Mouse (Mus musculus): ENCODE results near the gene Coro2a. TPM values are rescaled to one million over a fixed set of nuclear protein-coding genes. Genes with fewer than 3 reads are reported as not detected.
"Not testable (repeated sequence)": the region's sequence is repeated elsewhere in the genome, so short reads cannot be mapped to it uniquely, and the experiment has no call there.

The Coro2a gene
- polyA plus RNA-seq, 1 experiment, result 15.2 TPM

- no peak for DNase-seq (ENCODE audit: extremely low spot score in 1 of 2, low spot score in 1 of 2)
Measured at GRCm38 (mm10) chr4:46614641-46615040, 12.6 kb upstream of the Coro2a start.

GRCm38 (mm10) chr4:46613618-46614017 is 11.6 kb upstream of the Coro2a start:
- DNase-seq (ENCODE audit: extremely low spot score in 1 of 2, low spot score in 1 of 2), result no peak

DNA sequence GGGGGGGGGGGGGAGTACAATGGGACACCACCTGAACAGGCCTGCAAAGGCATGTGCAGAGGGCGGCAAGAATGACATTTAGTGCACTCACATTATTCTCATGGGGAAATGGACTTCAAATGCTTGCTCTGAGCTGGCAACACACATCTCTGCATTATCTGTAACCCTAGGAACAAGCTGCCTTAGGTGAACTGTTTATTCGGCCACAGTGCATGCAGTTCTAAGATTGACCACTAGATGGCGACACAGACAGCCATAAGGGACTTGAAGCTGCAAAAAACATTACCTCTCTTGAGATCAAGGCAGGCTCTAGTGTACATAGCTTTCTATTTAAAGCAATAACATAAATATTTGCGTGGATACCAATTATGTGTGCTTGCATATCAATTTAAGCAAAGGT is 9.2 kb upstream of the Coro2a start:
- DNase-seq (ENCODE audit: extremely low spot score in 1 of 2, low spot score in 1 of 2), result peak; percentile 80 to 96

DNA sequence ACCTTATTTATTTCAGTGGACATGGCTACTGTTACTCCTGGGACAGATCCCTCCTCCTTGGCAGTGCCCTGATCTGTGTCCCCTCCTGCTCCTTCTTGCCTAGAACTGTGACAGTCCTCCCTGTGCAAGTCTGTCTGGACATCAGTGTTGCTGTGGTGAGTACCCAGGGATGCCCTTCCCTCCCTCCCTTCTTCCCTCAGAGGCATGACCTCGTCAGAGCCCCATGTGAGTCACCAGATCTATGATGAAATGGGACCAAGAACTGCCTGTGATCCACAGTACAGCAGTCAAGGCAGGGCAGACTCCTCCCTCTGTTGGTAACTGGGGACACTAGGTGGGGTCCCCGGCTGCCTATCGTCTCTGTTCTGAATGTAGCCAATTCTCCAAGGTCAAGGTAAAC is 5.6 kb upstream of the Coro2a start:
- DNase-seq (ENCODE audit: extremely low spot score in 1 of 2, low spot score in 1 of 2), result no peak

GRCm38 (mm10) chr4:46605451-46605850 is 3.4 kb upstream of the Coro2a start:
- no peak for DNase-seq (ENCODE audit: extremely low spot score in 1 of 2, low spot score in 1 of 2)

DNA sequence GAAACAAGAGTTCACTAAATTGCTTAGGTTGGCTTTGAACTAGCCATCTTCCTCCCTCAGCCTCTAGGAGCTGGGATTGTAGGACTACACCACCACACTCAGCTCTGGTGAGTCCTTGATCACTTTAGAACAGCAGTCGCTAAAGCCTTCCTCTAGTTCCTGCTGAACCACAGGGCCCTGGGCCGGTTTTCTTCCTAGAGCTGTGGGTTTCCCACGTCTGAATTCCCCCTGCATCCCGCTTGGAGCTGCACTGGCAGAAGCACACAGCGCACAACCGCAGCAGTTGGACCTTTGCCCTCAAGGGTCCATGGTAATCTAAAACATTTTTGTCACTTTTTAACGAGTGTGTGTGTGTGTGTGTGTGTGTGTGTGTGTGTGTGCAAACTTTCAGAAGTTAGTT is 702 bp upstream of the Coro2a start:
- DNase-seq (ENCODE audit: extremely low spot score in 1 of 2, low spot score in 1 of 2), result no peak

DNA sequence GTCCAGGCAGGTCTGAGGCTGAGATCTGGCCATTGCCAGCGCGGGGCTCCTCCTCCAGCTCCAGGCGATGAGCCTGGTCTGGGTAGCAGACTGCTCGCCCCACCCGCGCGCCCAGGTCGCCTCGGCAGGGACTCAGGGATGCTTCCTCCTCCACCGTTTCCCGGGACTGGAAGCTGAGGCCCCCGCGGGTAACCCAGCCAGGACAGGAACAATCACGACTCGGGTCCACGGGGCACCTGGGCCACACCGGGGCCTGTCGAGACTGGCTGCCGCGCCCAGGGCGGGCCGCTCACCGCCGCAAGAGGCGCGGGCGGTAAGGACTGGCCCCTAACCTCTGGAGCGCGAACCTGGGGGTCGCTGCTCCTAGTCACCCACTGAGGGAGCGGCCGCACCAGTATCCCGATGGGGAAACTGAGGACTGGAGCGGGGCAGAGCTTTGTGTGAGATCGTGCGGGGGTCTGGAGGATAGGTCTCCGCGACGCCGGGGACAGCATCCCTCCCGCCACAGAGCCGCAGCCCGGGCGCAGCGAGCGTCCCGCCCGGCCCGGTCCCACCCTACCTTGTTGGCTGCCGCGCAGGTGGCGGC is 651 bp downstream of the Coro2a start:
- DNase-seq (ENCODE audit: extremely low spot score in 1 of 2, low spot score in 1 of 2), result peak in 1 of 2 experiments; percentile 36

DNA sequence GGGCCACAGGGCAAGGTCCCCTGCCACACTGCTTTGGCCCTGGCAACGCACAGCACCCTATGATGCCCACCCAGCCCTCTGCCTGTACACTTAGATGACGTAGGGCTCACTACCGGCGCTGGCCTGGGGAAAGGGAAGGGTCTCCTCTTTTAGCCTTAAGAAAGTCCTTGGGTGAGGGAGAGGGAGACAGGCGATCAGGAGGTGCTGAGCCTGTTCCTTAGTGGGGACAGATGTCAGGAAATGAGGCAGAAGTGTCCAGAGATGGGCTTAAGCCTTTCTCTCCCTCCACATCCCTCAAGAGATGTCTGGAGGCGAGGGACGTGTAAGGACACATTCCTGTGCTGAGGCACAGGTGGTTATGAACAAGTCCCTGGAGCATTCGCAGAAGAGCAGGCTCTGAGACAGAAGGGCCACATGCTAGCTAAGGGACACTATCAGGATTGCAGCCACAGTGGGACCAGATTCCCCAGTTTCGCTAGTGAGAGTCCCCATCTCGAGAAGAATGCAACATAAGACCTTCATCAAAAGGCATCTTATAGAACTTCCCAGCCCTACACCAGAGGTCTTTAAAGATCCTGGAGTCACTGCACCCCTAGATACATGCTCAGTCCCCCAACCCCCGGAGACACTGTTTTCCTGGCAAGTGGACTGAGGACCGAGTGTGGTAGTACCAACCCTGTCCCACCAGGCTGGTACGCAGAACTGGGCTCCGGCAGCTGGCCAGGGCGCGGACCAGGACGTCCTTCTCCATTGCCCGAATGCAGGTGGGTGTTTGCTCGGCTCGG is 1.3 kb downstream of the Coro2a start:
- no peak for DNase-seq (ENCODE audit: extremely low spot score in 1 of 2, low spot score in 1 of 2)

DNA sequence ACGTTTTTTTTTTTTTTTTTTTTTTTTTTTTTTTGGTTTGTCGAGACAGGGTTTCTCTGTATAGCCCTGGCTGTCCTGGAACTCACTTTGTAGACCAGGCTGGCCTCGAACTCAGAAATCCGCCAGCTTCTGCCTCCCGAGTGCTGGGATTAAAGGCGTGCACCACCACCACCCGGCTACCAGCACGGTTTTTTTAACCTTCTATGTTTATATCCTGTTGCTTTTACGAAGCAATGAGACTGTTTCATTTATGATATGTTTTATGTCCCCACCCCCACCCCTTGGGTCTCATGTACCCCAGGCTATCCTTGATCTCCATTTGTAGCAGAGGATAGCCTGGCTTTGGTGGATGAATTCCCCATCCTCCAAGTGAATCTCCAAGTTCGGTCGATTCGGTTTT is 2.4 kb downstream of the Coro2a start:
- DNase-seq (ENCODE audit: extremely low spot score in 1 of 2, low spot score in 1 of 2), result not testable (repeated sequence)

GRCm38 (mm10) chr4:46598981-46599380 is 3.0 kb downstream of the Coro2a start:
- DNase-seq (ENCODE audit: extremely low spot score in 1 of 2, low spot score in 1 of 2), result no peak

DNA sequence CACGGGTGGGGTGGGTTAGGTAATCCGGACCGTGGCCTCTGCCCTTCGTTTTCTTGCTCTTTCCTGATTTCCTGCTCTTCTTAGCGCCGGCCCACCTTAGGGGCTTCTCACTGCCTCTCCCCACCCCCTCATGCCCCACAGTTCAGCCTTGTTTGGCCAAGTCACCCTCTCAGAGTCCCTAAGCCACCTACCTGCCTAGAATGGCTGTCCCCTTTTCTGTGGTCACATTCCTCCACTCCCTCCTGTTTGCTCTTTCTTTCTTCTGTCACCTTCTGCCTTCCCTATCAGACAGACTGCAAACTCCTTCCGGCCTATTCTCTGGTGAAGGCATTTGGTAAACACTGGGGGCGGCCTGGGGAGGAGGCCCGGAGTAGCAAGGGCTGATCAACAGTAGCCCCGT is 3.9 kb downstream of the Coro2a start:
- DNase-seq (ENCODE audit: extremely low spot score in 1 of 2, low spot score in 1 of 2), result no peak

- DNase-seq (ENCODE audit: extremely low spot score in 1 of 2, low spot score in 1 of 2), result no peak
Measured at GRCm38 (mm10) chr4:46597286-46597961, 4.6 kb downstream of the Coro2a start.

GRCm38 (mm10) chr4:46596398-46596797 is 5.6 kb downstream of the Coro2a start:
- DNase-seq (ENCODE audit: extremely low spot score in 1 of 2, low spot score in 1 of 2), result no peak

DNA sequence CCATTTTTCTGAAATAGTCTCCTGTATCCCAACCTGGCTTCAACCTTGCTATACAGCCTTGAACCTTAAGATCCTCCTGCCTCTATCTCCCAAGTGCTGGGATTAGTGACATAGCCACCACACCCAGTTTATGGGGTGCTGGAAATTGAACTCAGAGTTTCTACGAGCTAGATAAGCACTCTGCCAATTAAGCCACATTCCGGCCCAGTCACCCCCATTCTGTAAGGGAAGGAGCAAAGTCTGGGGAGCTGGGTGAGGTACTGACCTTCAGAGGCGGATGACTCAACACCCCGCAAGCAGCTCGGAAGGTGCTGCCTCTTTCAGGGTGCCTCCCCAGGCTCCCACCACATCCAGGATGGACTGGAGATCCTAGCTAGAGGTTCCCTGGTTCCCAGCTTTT is 7.9 kb downstream of the Coro2a start:
- no peak for DNase-seq (ENCODE audit: extremely low spot score in 1 of 2, low spot score in 1 of 2)

- no peak for DNase-seq (ENCODE audit: extremely low spot score in 1 of 2, low spot score in 1 of 2)
Measured at GRCm38 (mm10) chr4:46593472-46593871, 8.5 kb downstream of the Coro2a start.

GRCm38 (mm10) chr4:46591833-46592520 is 10.0 kb downstream of the Coro2a start:
- no peak for DNase-seq (ENCODE audit: extremely low spot score in 1 of 2, low spot score in 1 of 2)

- no peak for DNase-seq (ENCODE audit: extremely low spot score in 1 of 2, low spot score in 1 of 2)
Measured at GRCm38 (mm10) chr4:46590810-46591209, 11.2 kb downstream of the Coro2a start.

DNA sequence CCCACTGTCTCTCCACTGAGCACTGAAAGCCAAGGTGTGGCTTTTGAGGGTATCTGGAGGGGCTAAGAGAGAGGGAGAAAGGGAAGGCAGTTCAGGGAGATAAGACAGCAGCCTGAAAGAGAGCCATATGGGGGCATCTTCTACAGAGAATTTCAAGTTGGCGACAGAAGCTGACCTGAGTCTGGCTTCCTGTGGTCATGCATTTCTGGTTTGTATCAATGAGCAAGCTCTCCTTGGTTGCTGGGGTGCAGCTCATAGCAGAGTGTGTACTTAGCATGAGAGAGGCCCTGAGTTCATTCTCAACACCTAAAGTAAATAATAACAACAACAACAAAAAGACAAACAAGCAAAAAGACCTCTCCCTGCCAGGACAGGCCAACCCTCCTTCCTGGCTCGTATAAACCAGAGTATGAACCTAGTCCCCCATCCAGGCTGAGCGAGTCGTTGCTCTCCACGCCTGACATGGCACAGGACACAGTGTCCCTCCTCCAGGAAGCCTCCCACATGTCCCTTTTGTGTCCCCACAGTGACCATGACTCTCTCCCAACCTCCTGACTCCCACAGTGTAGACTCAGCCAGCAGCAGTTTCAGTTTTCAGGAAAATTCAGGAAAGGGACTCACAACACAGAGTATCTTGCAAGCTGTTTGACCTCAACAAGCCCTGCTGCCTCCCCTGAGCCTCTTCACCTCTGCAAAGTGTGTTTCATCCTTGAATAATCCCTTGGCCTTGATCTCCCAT is 11.9 kb downstream of the Coro2a start:
- DNase-seq (ENCODE audit: extremely low spot score in 1 of 2, low spot score in 1 of 2), result no peak

DNA sequence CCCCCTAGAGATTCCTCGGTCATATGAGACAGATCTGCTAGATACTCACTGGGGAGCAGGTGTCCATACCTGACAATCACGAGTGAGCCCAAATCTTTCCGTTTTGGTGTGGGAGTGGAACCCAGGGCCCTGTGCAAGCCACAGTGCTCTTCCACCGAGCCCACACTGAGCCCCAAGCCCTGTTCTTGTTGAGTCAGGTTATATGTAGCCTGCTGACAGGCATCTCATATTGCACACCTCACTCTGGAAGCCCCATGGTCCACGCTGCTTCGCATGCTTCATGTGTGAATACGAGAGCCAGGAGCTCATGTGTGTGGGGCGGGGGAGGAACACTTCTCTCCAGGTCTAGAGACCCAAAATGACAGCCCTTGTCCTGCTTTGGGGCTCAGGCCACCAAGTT is 12.9 kb downstream of the Coro2a start:
- DNase-seq (ENCODE audit: extremely low spot score in 1 of 2, low spot score in 1 of 2), result no peak

DNA sequence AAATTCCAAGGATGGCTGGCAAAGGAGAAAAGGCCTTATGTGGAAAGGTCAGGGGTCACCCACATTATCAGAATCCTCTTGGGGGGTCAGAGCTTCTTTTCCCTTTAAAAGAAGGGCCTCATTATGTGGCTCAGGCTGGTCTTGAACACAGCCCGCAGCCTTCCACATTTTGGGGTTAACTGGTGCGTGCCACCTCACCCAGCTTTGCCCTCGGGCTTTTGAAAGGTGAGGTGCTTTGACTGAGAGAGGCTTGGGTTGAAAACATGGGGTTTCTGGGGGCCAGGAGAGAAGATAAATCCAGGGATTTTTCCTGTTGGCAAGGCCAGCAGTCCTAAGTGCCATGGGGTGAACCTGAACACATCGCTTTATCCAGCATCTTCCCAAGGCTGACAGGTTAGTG is 15.5 kb downstream of the Coro2a start:
- no peak for DNase-seq (ENCODE audit: extremely low spot score in 1 of 2, low spot score in 1 of 2)

DNA sequence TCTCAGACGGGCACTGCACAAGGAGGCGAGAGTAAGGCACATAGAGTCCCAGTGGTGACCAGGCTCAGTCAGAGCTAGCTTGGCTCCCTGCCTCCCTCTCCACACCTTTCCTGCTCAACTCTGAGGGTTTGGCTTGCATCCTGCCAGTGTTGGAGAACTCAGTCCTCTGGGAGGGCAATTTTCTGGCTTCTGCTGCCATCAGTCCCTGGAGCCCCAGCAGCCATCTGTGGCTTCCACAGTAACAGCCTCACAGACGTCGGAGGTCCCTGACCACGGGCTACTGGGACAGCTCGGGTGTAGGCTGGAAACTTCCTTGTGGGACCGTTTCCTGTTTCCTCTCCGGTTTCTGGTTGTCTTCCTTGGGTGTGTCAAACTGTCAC is 16.2 kb downstream of the Coro2a start:
- DNase-seq (ENCODE audit: extremely low spot score in 1 of 2, low spot score in 1 of 2), result no peak

Measured in frontal cortex, adult 2 months (tissue).